Mouse (Mus musculus): Measurements from ENCODE around the gene Smim6.
A peak's percentile ranks its signal among the peaks of the same experiment; 100 is the strongest.

Gene Smim6

GRCm38 (mm10) chr11:115900561-115901337, 11.1 kb upstream of the Smim6 start:
- DNase-seq (ENCODE audit: low spot score in 2 of 2) = no peak

- DNase-seq (ENCODE audit: low spot score in 2 of 2) = no peak
Measured at GRCm38 (mm10) chr11:115901338-115902161, 10.3 kb upstream of the Smim6 start.

- no peak for DNase-seq (ENCODE audit: low spot score in 2 of 2)
Measured at GRCm38 (mm10) chr11:115902177-115902576, 9.6 kb upstream of the Smim6 start.

- peak; percentile 63 to 70 for DNase-seq (ENCODE audit: low spot score in 2 of 2)
Measured at GRCm38 (mm10) chr11:115902831-115903230, 9.0 kb upstream of the Smim6 start.

GRCm38 (mm10) chr11:115903384-115904230, 8.2 kb upstream of the Smim6 start:
- peak in 1 of 2 experiments; percentile 31 for DNase-seq (ENCODE audit: low spot score in 2 of 2)

- DNase-seq (ENCODE audit: low spot score in 2 of 2) = peak in 1 of 2 experiments; percentile 26
Measured at GRCm38 (mm10) chr11:115904231-115904955, 7.4 kb upstream of the Smim6 start.

- peak; percentile 59 to 60 for DNase-seq (ENCODE audit: low spot score in 2 of 2)
Measured at GRCm38 (mm10) chr11:115904956-115905790, 6.6 kb upstream of the Smim6 start.

GRCm38 (mm10) chr11:115906116-115906515, 5.7 kb upstream of the Smim6 start:
- DNase-seq (ENCODE audit: low spot score in 2 of 2) = no peak

- DNase-seq (ENCODE audit: low spot score in 2 of 2) = no peak
Measured at GRCm38 (mm10) chr11:115906521-115906920, 5.3 kb upstream of the Smim6 start.

GRCm38 (mm10) chr11:115911134-115911561, 669 bp upstream of the Smim6 start:
- no peak for DNase-seq (ENCODE audit: low spot score in 2 of 2)

GRCm38 (mm10) chr11:115916579-115916978, 4.8 kb downstream of the Smim6 start:
- no peak for DNase-seq (ENCODE audit: low spot score in 2 of 2)

- DNase-seq (ENCODE audit: low spot score in 2 of 2) = no peak
Measured at GRCm38 (mm10) chr11:115918637-115919036, 6.8 kb downstream of the Smim6 start.

GRCm38 (mm10) chr11:115919073-115919472, 7.3 kb downstream of the Smim6 start:
- no peak for DNase-seq (ENCODE audit: low spot score in 2 of 2)

GRCm38 (mm10) chr11:115920110-115920818, 8.4 kb downstream of the Smim6 start:
- no peak for DNase-seq (ENCODE audit: low spot score in 2 of 2)

GRCm38 (mm10) chr11:115921986-115922385, 10.2 kb downstream of the Smim6 start:
- DNase-seq (ENCODE audit: low spot score in 2 of 2) = no peak

- DNase-seq (ENCODE audit: low spot score in 2 of 2) = no peak
Measured at GRCm38 (mm10) chr11:115929031-115929430, 17.2 kb downstream of the Smim6 start.

- no peak for DNase-seq (ENCODE audit: low spot score in 2 of 2)
Measured at GRCm38 (mm10) chr11:115929818-115930217, 18.0 kb downstream of the Smim6 start.

GRCm38 (mm10) chr11:115931235-115931634, 19.4 kb downstream of the Smim6 start:
- DNase-seq (ENCODE audit: low spot score in 2 of 2) = no peak

GRCm38 (mm10) chr11:115933108-115933746, 21.4 kb downstream of the Smim6 start, which contains the start of the genes Sap30bp and Recql5:
Sap30bp (plus strand) TSS chr11:115933282.
Recql5 (minus strand) TSS chr11:115933477.
- DNase-seq (ENCODE audit: low spot score in 2 of 2) = peak; percentile 89 to 95

Data from urinary bladder, adult 18-20 months (tissue).